Mouse (Mus musculus) liver, embryonic 18 days (tissue): ENCODE measurements around the gene Olfr465-ps1. TPM values are rescaled to one million over a fixed set of nuclear protein-coding genes. Genes with fewer than 3 reads are reported as not detected.

Experiments used
- polyA plus RNA-seq: library from polyadenylated mRNA; depleted of rRNA; stranded (reverse); fragments of >200 nt; gene quantifications from 2 replicates; pipeline ENCODE4 v1.2.3, GENCODE M21; 2012; rRNA removed

The Olfr465-ps1 gene
- polyA plus RNA-seq, result not detected in 2 replicates

GRCm38 (mm10) chr13:65137789-65138188, at the start of gene Olfr465-ps1:
Olfr465-ps1 (plus strand) TSS chr13:65138089.

GRCm38 (mm10) chr13:65112459-65113110, 25.3 kb upstream of the Olfr465-ps1 start, which contains the start of gene Mfsd14b:
Mfsd14b (minus strand) TSS chr13:65112975.

GRCm38 (mm10) chr13:65149940-65150339, 12.1 kb downstream of the Olfr465-ps1 start, which contains the start of gene Olfr466:
Olfr466 (plus strand) TSS chr13:65150240.

Other genes with a start within 250 kb of the Olfr465-ps1 start
- gene Cntnap3, start 234.1 kb upstream of the Olfr465-ps1 start, polyA plus RNA-seq, result under 0.01 TPM in 1 of 2 replicates, not detected in the other
- gene Spata31, start 220.7 kb upstream of the Olfr465-ps1 start, polyA plus RNA-seq, result not detected in 2 replicates
- gene Spata31d1c, start 105.0 kb upstream of the Olfr465-ps1 start, polyA plus RNA-seq, result not detected in 2 replicates
- not detected in 2 replicates for gene Prss47, start 85.3 kb upstream of the Olfr465-ps1 start, polyA plus RNA-seq
- 14.5 and 16.1 TPM in 2 replicates for gene Mfsd14b, start 25.1 kb upstream of the Olfr465-ps1 start, polyA plus RNA-seq
- not detected in 2 replicates for gene Olfr466, start 12.2 kb downstream of the Olfr465-ps1 start, polyA plus RNA-seq
- gene Nlrp4f, start 67.9 kb downstream of the Olfr465-ps1 start, polyA plus RNA-seq, result not detected in 2 replicates
- gene Gm10775, start 121.5 kb downstream of the Olfr465-ps1 start, polyA plus RNA-seq, result not detected in 2 replicates
- gene Zfp369, start 140.7 kb downstream of the Olfr465-ps1 start, polyA plus RNA-seq, result 9.0 and 10.6 TPM in 2 replicates